ENCODE assay signal across 16 mouse cellular contexts in genomic region chr7:19712414-19712813, GRCm38 (mm10). TPM values are rescaled to one million over a fixed set of nuclear protein-coding genes. Genes with fewer than 3 reads are reported as not detected.
A peak's percentile ranks its signal among the peaks of the same experiment; 100 is the strongest.
DNase-seq lines count a peak whose midpoint lies in the region; ATAC-seq and TF ChIP-seq lines count a peak whose summit lies in the region.
"Had no signal": no experiment of that assay in that cellular context is flagged by ENCODE, and none has a peak within 500 bp of the region (broad histone marks: within the 10 kb centered on the region; RNA-seq: fewer than 3 reads in every experiment).

No protein-coding gene starts in this region.

- TF ChIP-seq EP300 in heart, adult 2 months (IDR thresholded peaks at IDR 0.05; ENCODE audit: insufficient read depth, low read depth, low read length) = no peak

- WGBS in heart, adult 2 months = 57% methylated on average over 4 of the region's 4 CpGs
- 76% methylated on average over 4 of the region's 4 CpGs for WGBS in forebrain, embryonic 15.5 days

- no peak for TF ChIP-seq POLR2A in heart, adult 2 months (IDR thresholded peaks at IDR 0.05; ENCODE audit: insufficient read depth, low read depth, low read length)

- DNase-seq in heart, adult 2 months = no peak
- no peak for DNase-seq in heart, adult 11 months
- peak; percentile 44 for DNase-seq in lung, postnatal 10 days
- DNase-seq in lung, postnatal 25 days (ENCODE audit: low spot score) = no peak
- peak; percentile 61 for DNase-seq in NIH3T3 (ENCODE audit: low read depth)
- DNase-seq in retina, postnatal 1 day = peak; percentile 48
- DNase-seq in spleen, postnatal 4 days (ENCODE audit: low spot score in 2 of 2) = no peak
- DNase-seq: adrenal gland, postnatal 25 days; lung, adult 2 months had no signal

- no peaks in the 10 kb centered on the region for H3K36me3 ChIP-seq in heart, adult 2 months (ENCODE audit: control insufficient read depth, insufficient read depth, low read length)
- peaks cover 37% of the 10 kb centered on the region for H3K36me3 ChIP-seq in forebrain, embryonic 15.5 days

- no peaks in the 10 kb centered on the region for H3K79me2 ChIP-seq in heart, adult 2 months (replicated peaks; ENCODE audit: control insufficient read depth, insufficient read depth, low read length)

- H3K27me3 ChIP-seq in heart, adult 2 months (ENCODE audit: control insufficient read depth, insufficient read depth, low read length) = no peaks in the 10 kb centered on the region
- no peaks in the 10 kb centered on the region for H3K27me3 ChIP-seq in forebrain, embryonic 15.5 days
- H3K27me3 ChIP-seq: heart, embryonic 15.5 days had no signal

- peak; percentile 68 for TF ChIP-seq CTCF in heart, adult 2 months (IDR thresholded peaks at IDR 0.05)

- H3K4me3 ChIP-seq in heart, adult 2 months = no peak overlapping the region
- H3K4me3 ChIP-seq in forebrain, embryonic 15.5 days = no peak overlapping the region
- H3K4me3 ChIP-seq: erythroblast, embryonic 14.5 days; heart, embryonic 15.5 days had no signal

- no peak overlapping the region for H3K4me2 ChIP-seq in forebrain, embryonic 15.5 days (replicated peaks)
- H3K4me2 ChIP-seq: heart, embryonic 15.5 days had no signal

- H3K27ac ChIP-seq in heart, adult 2 months = no peak overlapping the region
- H3K27ac ChIP-seq in forebrain, embryonic 15.5 days (replicated peaks) = no peak overlapping the region
- H3K27ac ChIP-seq: heart, embryonic 15.5 days had no signal

- no peak for ATAC-seq in forebrain, embryonic 15.5 days (replicated peaks)
- ATAC-seq: inflammation-experienced regulatory T-cells, adult 6 months had no signal

- intact Hi-C loops in heart, adult 2 months (cut with DNase I) = no loop called here

- no peaks in the 10 kb centered on the region for H3K9me3 ChIP-seq in forebrain, embryonic 15.5 days
- H3K9me3 ChIP-seq: heart, embryonic 15.5 days had no signal

- peaks cover 2% of the 10 kb centered on the region for H3K4me1 ChIP-seq in heart, adult 2 months (ENCODE audit: control insufficient read depth, insufficient read depth, low read length)
- H3K4me1 ChIP-seq in forebrain, embryonic 15.5 days = peaks cover 22% of the 10 kb centered on the region

- H3K9ac ChIP-seq in heart, adult 2 months (ENCODE audit: low read depth, low read length) = no peak overlapping the region
- H3K9ac ChIP-seq in forebrain, embryonic 15.5 days (replicated peaks) = no peak overlapping the region
- H3K9ac ChIP-seq: heart, embryonic 15.5 days had no signal

RNA-seq across cellular contexts. Expression of gene Tomm40, which starts 2.8 kb away (rescaled TPM):
- 10 to 100 TPM; 92.7 to 98.2 TPM for total RNA-seq in heart, adult 2 months (2021)
- 81.9 and 91.2 TPM in 2 replicates for polyA plus RNA-seq in heart, adult 2 months (2012; rRNA removed)
- polyA plus RNA-seq in forebrain, embryonic 15.5 days (2015; fragmentation: Nextera tagmentation; extraction: Ambion mirVana) = 137 and 147 TPM in 2 replicates

RNA-seq across cellular contexts. Expression of gene Apoe, which starts 13.4 kb away (rescaled TPM):
- 100 to 1,000 TPM; 278 to 293 TPM for total RNA-seq in heart, adult 2 months (2021)
- polyA plus RNA-seq in heart, adult 2 months (2012; rRNA removed) = 456 and 519 TPM in 2 replicates
- polyA plus RNA-seq in forebrain, embryonic 15.5 days (2015; fragmentation: Nextera tagmentation; extraction: Ambion mirVana) = 236 and 265 TPM in 2 replicates

RNA-seq across cellular contexts. Expression of gene Apoc1, which starts 20.0 kb away (rescaled TPM):
- total RNA-seq in heart, adult 2 months (2021) = 1 to 10 TPM; 2.7 to 4.2 TPM
- 3.1 and 7.2 TPM in 2 replicates for polyA plus RNA-seq in heart, adult 2 months (2012; rRNA removed)
- polyA plus RNA-seq in forebrain, embryonic 15.5 days (2015; fragmentation: Nextera tagmentation; extraction: Ambion mirVana) = 1.2 TPM in 2 replicates

RNA-seq across cellular contexts. Expression of gene Apoc4, which starts 31.1 kb away (rescaled TPM):
- total RNA-seq in heart, adult 2 months (2021) = not detected
- 0.82 TPM in 1 of 2 replicates, not detected in the other for polyA plus RNA-seq in heart, adult 2 months (2012; rRNA removed)
- polyA plus RNA-seq in forebrain, embryonic 15.5 days (2015; fragmentation: Nextera tagmentation; extraction: Ambion mirVana) = not detected in 2 replicates
- total RNA-seq: gastrocnemius, adult 8-10 months; left cerebral cortex, postnatal 25 days had no signal
- polyA plus RNA-seq: cerebellum, adult 2 months had no signal

RNA-seq across cellular contexts. Expression of gene Gm44805, which starts 31.2 kb away (rescaled TPM):
- total RNA-seq in heart, adult 2 months (2021) = not detected
- polyA plus RNA-seq in heart, adult 2 months (2012; rRNA removed) = not detected in 2 replicates
- polyA plus RNA-seq in forebrain, embryonic 15.5 days (2015; fragmentation: Nextera tagmentation; extraction: Ambion mirVana) = not detected in 2 replicates
- total RNA-seq: gastrocnemius, adult 8-10 months; left cerebral cortex, postnatal 25 days had no signal
- polyA plus RNA-seq: cerebellum, adult 2 months; erythroblast, embryonic 14.5 days; inflammation-experienced regulatory T-cells, adult 6 months; lung, adult 2 months had no signal

Comparison
In these comparisons a context has a peak if more than half of its experiments do, and no peak if none do; other contexts are left out.
1. DNase-seq: peak in lung, postnatal 10 days (single experiment), NIH3T3 (single experiment) and retina, postnatal 1 day (single experiment); none in heart, adult 2 months (0 of 2), heart, adult 11 months (single experiment), lung, postnatal 25 days (single experiment) and spleen, postnatal 4 days (0 of 2).